Mouse (Mus musculus) mouse embryonic stem cell (cell line): ENCODE measurements around the gene Gm28102.
"Not testable (repeated sequence)": the region's sequence is repeated elsewhere in the genome, so short reads cannot be mapped to it uniquely, and the experiment has no call there.

Source experiments
- in situ Hi-C, 2 experiments: fragments of 300-500 bp; cut with MboI; formaldehyde crosslinking; loops; 1 replicate in 1 of 2; 3 replicates in 1 of 2; pipeline ENCODE4 v1.14.3; 2019 to 2020; ENCODE audit warnings: low sequenced_read_pairs in 2 of 2, low pct_unique_long_range_greater_than_20kb in 1 of 2, mixed read lengths in 1 of 2; ENCODE audit not compliant: unreplicated experiment in 1 of 2

Gm28102 gene

DNA sequence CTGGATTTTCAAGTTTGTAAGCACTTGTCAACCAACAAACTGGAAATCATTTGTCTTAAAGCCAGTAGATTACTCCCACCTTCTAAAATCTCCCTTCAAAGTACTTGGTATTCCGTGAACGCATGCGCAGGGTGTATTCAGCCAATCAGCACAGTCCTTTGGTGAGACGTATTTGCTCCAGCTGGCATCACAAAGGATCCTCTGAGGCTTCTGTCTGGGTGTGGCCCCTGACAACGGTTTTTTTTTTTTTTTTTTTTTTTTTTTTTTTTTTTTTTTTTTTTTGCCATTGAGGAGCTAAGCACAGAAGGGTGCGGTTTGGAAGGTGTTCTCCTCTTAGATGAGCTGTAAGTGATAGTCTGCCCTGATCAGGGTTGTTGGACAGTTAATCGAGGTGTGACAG, at the start of gene Gm28102:
TSS of gene Gm28102 (plus strand) at position 301 of the 400 bp plus-strand sequence.
- in situ Hi-C loops, result not testable (repeated sequence)
